Mouse (Mus musculus): ENCODE results near the gene Pcp4l1. TPM values are rescaled to one million over a fixed set of nuclear protein-coding genes. Genes with fewer than 3 reads are reported as not detected.

Gene Pcp4l1
- total RNA-seq, 2 experiments from 2014 or later, result 7.5 to 11.7 TPM

GRCm38 (mm10) chr1:171190832-171191231, 5.2 kb downstream of the Pcp4l1 start:
- no peak for DNase-seq (ENCODE audit: low spot score in 2 of 2)

GRCm38 (mm10) chr1:171189476-171190114, 6.5 kb downstream of the Pcp4l1 start:
- DNase-seq (ENCODE audit: low spot score in 2 of 2), result no peak

GRCm38 (mm10) chr1:171189046-171189445, 7.0 kb downstream of the Pcp4l1 start:
- DNase-seq (ENCODE audit: low spot score in 2 of 2), result no peak

GRCm38 (mm10) chr1:171187851-171188700, 8.0 kb downstream of the Pcp4l1 start:
- DNase-seq (ENCODE audit: low spot score in 2 of 2), result no peak

GRCm38 (mm10) chr1:171185655-171186054, 10.4 kb downstream of the Pcp4l1 start:
- DNase-seq (ENCODE audit: low spot score in 2 of 2), result no peak

- no peak for DNase-seq (ENCODE audit: low spot score in 2 of 2)
Measured at GRCm38 (mm10) chr1:171184314-171184713, 11.8 kb downstream of the Pcp4l1 start.

GRCm38 (mm10) chr1:171183620-171184019, 12.4 kb downstream of the Pcp4l1 start:
- no peak for DNase-seq (ENCODE audit: low spot score in 2 of 2)

- DNase-seq (ENCODE audit: low spot score in 2 of 2), result no peak
Measured at GRCm38 (mm10) chr1:171183025-171183424, 13.0 kb downstream of the Pcp4l1 start.

GRCm38 (mm10) chr1:171179487-171180171, 16.4 kb downstream of the Pcp4l1 start:
- DNase-seq (ENCODE audit: low spot score in 2 of 2), result no peak

GRCm38 (mm10) chr1:171172779-171173178, 23.3 kb downstream of the Pcp4l1 start:
- DNase-seq (ENCODE audit: low spot score in 2 of 2), result no peak

- DNase-seq (ENCODE audit: low spot score in 2 of 2), result no peak
Measured at GRCm38 (mm10) chr1:171171138-171171537, 24.9 kb downstream of the Pcp4l1 start.

- DNase-seq (ENCODE audit: low spot score in 2 of 2), result no peak
Measured at GRCm38 (mm10) chr1:171169913-171170312, 26.2 kb downstream of the Pcp4l1 start.

- DNase-seq (ENCODE audit: low spot score in 2 of 2), result no peak
Measured at GRCm38 (mm10) chr1:171168906-171169305, 27.2 kb downstream of the Pcp4l1 start.

GRCm38 (mm10) chr1:171165629-171166345, 30.3 kb downstream of the Pcp4l1 start:
- no peak for DNase-seq (ENCODE audit: low spot score in 2 of 2)

GRCm38 (mm10) chr1:171164258-171164657, 31.8 kb downstream of the Pcp4l1 start:
- no peak for DNase-seq (ENCODE audit: low spot score in 2 of 2)

GRCm38 (mm10) chr1:171162526-171162925, 33.5 kb downstream of the Pcp4l1 start:
- DNase-seq (ENCODE audit: low spot score in 2 of 2), result no peak

- DNase-seq (ENCODE audit: low spot score in 2 of 2), result no peak
Measured at GRCm38 (mm10) chr1:171159485-171159975, 36.5 kb downstream of the Pcp4l1 start.

GRCm38 (mm10) chr1:171157965-171158364, 38.1 kb downstream of the Pcp4l1 start:
- no peak for DNase-seq (ENCODE audit: low spot score in 2 of 2)

- DNase-seq (ENCODE audit: low spot score in 2 of 2), result no peak
Measured at GRCm38 (mm10) chr1:171156644-171157043, 39.4 kb downstream of the Pcp4l1 start.

- DNase-seq (ENCODE audit: low spot score in 2 of 2), result no peak
Measured at GRCm38 (mm10) chr1:171151966-171152365, 44.1 kb downstream of the Pcp4l1 start.

GRCm38 (mm10) chr1:171150838-171151391, 45.2 kb downstream of the Pcp4l1 start:
- peak in 1 of 2 experiments; percentile 15 for DNase-seq (ENCODE audit: low spot score in 2 of 2)
